Mouse (Mus musculus) CD4-positive, CD25-positive, alpha-beta regulatory T cell, adult 4 months (primary cell): Measurements from ENCODE around the gene Ubxn10. TPM values are rescaled to one million over a fixed set of nuclear protein-coding genes. Genes with fewer than 3 reads are reported as not detected.

Source experiments
- polyA plus RNA-seq, 2 experiments: library from polyadenylated mRNA; unstranded; fragments of 100-300 nt; shearing (Covaris generic); gene quantifications; one replicate each; pipeline ENCODE4 v1.2.1; 2017

Ubxn10 gene
- polyA plus RNA-seq, 2 experiments from 2014 or later: not detected

Other genes with a start within 250 kb of the Ubxn10 start
- not detected for gene Vwa5b1, start 101.3 kb downstream of the Ubxn10 start, polyA plus RNA-seq
- gene Pla2g2c, start 12.4 kb downstream of the Ubxn10 start, polyA plus RNA-seq: not detected
- not detected for gene Pla2g2f, start 20.5 kb upstream of the Ubxn10 start, polyA plus RNA-seq
- gene Pla2g2d, start 38.6 kb upstream of the Ubxn10 start, polyA plus RNA-seq: under 1 TPM; 0.15 to 0.85 TPM
- not detected for gene Pla2g5, start 126.3 kb upstream of the Ubxn10 start, polyA plus RNA-seq
- not detected for gene Gm13030, start 136.8 kb upstream of the Ubxn10 start, polyA plus RNA-seq
- gene Pla2g2e, start 140.8 kb upstream of the Ubxn10 start, polyA plus RNA-seq: not detected
- gene Otud3, start 176.8 kb upstream of the Ubxn10 start, polyA plus RNA-seq: under 1 TPM in 1 of 2 experiments, not detected in 1; 0.62 TPM
- not detected for gene Rnf186, start 229.9 kb upstream of the Ubxn10 start, polyA plus RNA-seq
- 10 to 100 TPM; 22.5 to 44.8 TPM for gene Tmco4, start 235.7 kb upstream of the Ubxn10 start, polyA plus RNA-seq